Comparison of ENCODE assay signal across 9 mouse cellular contexts in the genomic region with DNA sequence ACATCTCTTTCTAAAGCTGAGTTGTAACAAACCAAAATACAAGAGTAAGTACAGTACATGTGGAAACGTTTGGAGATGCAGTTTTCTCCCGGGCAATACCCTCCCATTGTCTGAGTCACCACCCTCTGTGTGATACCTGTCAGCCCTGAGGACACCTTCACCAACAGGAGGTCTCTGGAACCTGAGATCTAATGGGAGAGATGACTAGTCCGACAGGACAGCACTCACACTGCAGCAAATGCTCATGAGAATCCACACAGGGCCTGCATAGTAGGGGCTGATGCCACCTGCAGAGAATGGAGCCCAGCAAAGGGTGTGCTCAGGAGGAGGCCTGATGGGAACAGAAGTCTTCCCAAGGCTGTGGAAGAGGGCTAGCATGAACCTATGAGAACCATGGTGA. TPM values are rescaled to one million over a fixed set of nuclear protein-coding genes. Genes with fewer than 3 reads are reported as not detected.
A peak's percentile ranks its signal among the peaks of the same experiment; 100 is the strongest.
DNase-seq lines count a peak whose midpoint lies in the region; ATAC-seq and TF ChIP-seq lines count a peak whose summit lies in the region.
"Had no signal": no experiment of that assay in that cellular context is flagged by ENCODE, and none has a peak within 500 bp of the region (broad histone marks: within the 10 kb centered on the region; RNA-seq: fewer than 3 reads in every experiment).

No protein-coding gene starts in this region.

- WGBS in kidney, adult 2 months = 31% methylated on average over 3 of the region's 3 CpGs
- 34% methylated on average over 3 of the region's 3 CpGs for WGBS in hindbrain, embryonic 14.5 days
- 22% methylated on average over 3 of the region's 3 CpGs for WGBS in midbrain, embryonic 14.5 days

- peak overlapping the region; percentile 45 for H3K4me3 ChIP-seq in kidney, adult 2 months (ENCODE audit: insufficient read depth, low read depth, low read length)
- H3K4me3 ChIP-seq in brown adipose tissue, adult 24 weeks (ENCODE audit: insufficient read depth, low read depth, low read length) = peak overlapping the region; percentile 43
- peak overlapping the region; percentile 51 for H3K4me3 ChIP-seq in hindbrain, embryonic 14.5 days (replicated peaks; ENCODE audit: low read length)
- peak overlapping the region; percentile 71 for H3K4me3 ChIP-seq in midbrain, embryonic 14.5 days (replicated peaks; ENCODE audit: low read depth, low read length)

- ATAC-seq in hindbrain, embryonic 14.5 days (ENCODE audit: low FRiP score) = peak; percentile 7; the same call in 1 of the 2 replicates
- ATAC-seq in midbrain, embryonic 14.5 days (ENCODE audit: low FRiP score, low TSS enrichment) = no peak

- no peak for DNase-seq in kidney, adult 2 months
- DNase-seq in kidney, adult 8-10 months = no peak
- no peak for DNase-seq in hindbrain, embryonic 14.5 days (ENCODE audit: low spot score)
- DNase-seq in midbrain, embryonic 14.5 days = no peak
- DNase-seq in thymus, postnatal 25 days = no peak
- DNase-seq in layer of hippocampus, postnatal 36 days = no peak
- DNase-seq in c-Kit-positive CD71-positive TER-119-positive erythroid progenitor cells, embryonic 14.5 days (ENCODE audit: low spot score) = no peak

- peaks cover 11% of the 10 kb centered on the region for H3K4me1 ChIP-seq in kidney, adult 2 months (ENCODE audit: control insufficient read depth, insufficient read depth, low read length)
- H3K4me1 ChIP-seq in brown adipose tissue, adult 24 weeks (ENCODE audit: control insufficient read depth, insufficient read depth, insufficient read length, low read length) = peaks cover 22% of the 10 kb centered on the region
- H3K4me1 ChIP-seq in hindbrain, embryonic 14.5 days (replicated peaks; ENCODE audit: control insufficient read depth, insufficient read depth, low read length) = peaks cover 20% of the 10 kb centered on the region
- peaks cover 19% of the 10 kb centered on the region for H3K4me1 ChIP-seq in midbrain, embryonic 14.5 days (ENCODE audit: control insufficient read depth, insufficient read depth, low read length)

- H3K9ac ChIP-seq in hindbrain, embryonic 14.5 days = peak overlapping the region; percentile 78
- H3K9ac ChIP-seq in midbrain, embryonic 14.5 days (replicated peaks; ENCODE audit: low read length) = peak overlapping the region; percentile 82

- peak overlapping the region; percentile 66 for H3K27ac ChIP-seq in kidney, adult 2 months (ENCODE audit: insufficient read depth, low read depth, low read length)
- peak overlapping the region; percentile 74 for H3K27ac ChIP-seq in brown adipose tissue, adult 24 weeks (replicated peaks; ENCODE audit: low read depth, low read length)
- peak overlapping the region; percentile 93 for H3K27ac ChIP-seq in hindbrain, embryonic 14.5 days
- peak overlapping the region; percentile 96 for H3K27ac ChIP-seq in midbrain, embryonic 14.5 days (replicated peaks; ENCODE audit: low read depth, low read length)

- H3K27me3 ChIP-seq in kidney, adult 2 months (replicated peaks; ENCODE audit: control insufficient read depth, insufficient read depth, low read length) = no peaks in the 10 kb centered on the region
- H3K27me3 ChIP-seq in hindbrain, embryonic 14.5 days (ENCODE audit: control insufficient read depth, insufficient read depth, low read length) = no peaks in the 10 kb centered on the region
- H3K27me3 ChIP-seq in midbrain, embryonic 14.5 days (ENCODE audit: control insufficient read depth, insufficient read depth, low read length) = no peaks in the 10 kb centered on the region

- peak overlapping the region; percentile 81 for H3K4me2 ChIP-seq in hindbrain, embryonic 14.5 days (replicated peaks)
- H3K4me2 ChIP-seq in midbrain, embryonic 14.5 days (ENCODE audit: low read length) = peak overlapping the region; percentile 91

- no peaks in the 10 kb centered on the region for H3K9me3 ChIP-seq in hindbrain, embryonic 14.5 days (ENCODE audit: control insufficient read depth, low read length)
- H3K9me3 ChIP-seq in midbrain, embryonic 14.5 days (ENCODE audit: control insufficient read depth, low read length) = no peaks in the 10 kb centered on the region

- no peak for TF ChIP-seq POLR2A in kidney, adult 2 months (IDR thresholded peaks at IDR 0.05; ENCODE audit: low read depth, low read length)

- no peak for TF ChIP-seq CTCF in kidney, adult 2 months (conservative IDR thresholded peaks at IDR 0.05; ENCODE audit: insufficient read depth, insufficient read length, low read depth, low read length)

- no peaks in the 10 kb centered on the region for H3K36me3 ChIP-seq in kidney, adult 2 months (ENCODE audit: control insufficient read depth, insufficient read depth, low read length)
- H3K36me3 ChIP-seq in hindbrain, embryonic 14.5 days (replicated peaks; ENCODE audit: control insufficient read depth, insufficient read depth) = peaks cover 17% of the 10 kb centered on the region
- peaks cover 22% of the 10 kb centered on the region for H3K36me3 ChIP-seq in midbrain, embryonic 14.5 days (ENCODE audit: control insufficient read depth, insufficient read depth, low read length)

RNA-seq across cellular contexts. Expression of gene Paxx, which starts 0.5 kb away (rescaled TPM):
- 49.0 and 53.2 TPM in 2 replicates for polyA plus RNA-seq in kidney, adult 2 months (2012; rRNA removed)
- 195 and 218 TPM in 2 replicates for polyA plus RNA-seq in brown adipose tissue, adult 24 weeks (2012; ENCODE audit: insufficient read depth, insufficient read length, missing spikeins)
- 93.1 and 109 TPM in 2 replicates for polyA plus RNA-seq in hindbrain, embryonic 14.5 days (2014; fragmentation: Nextera tagmentation; extraction: Ambion mirVana)
- polyA plus RNA-seq in midbrain, embryonic 14.5 days (2014; fragmentation: Nextera tagmentation; extraction: Ambion mirVana) = 95.4 and 126 TPM in 2 replicates
- 10 to 100 TPM; 46.2 to 62.8 TPM for total RNA-seq in layer of hippocampus, postnatal 36 days (2021)

RNA-seq across cellular contexts. Expression of gene Clic3, which starts 4.8 kb away (rescaled TPM):
- 104 and 130 TPM in 2 replicates for polyA plus RNA-seq in kidney, adult 2 months (2012; rRNA removed)
- not detected in 2 replicates for polyA plus RNA-seq in brown adipose tissue, adult 24 weeks (2012; ENCODE audit: insufficient read depth, insufficient read length, missing spikeins)
- 2.2 and 2.6 TPM in 2 replicates for polyA plus RNA-seq in hindbrain, embryonic 14.5 days (2014; fragmentation: Nextera tagmentation; extraction: Ambion mirVana)
- 1.7 and 1.9 TPM in 2 replicates for polyA plus RNA-seq in midbrain, embryonic 14.5 days (2014; fragmentation: Nextera tagmentation; extraction: Ambion mirVana)
- under 1 TPM in 1 of 2 experiments, not detected in 1; 0.66 TPM for total RNA-seq in layer of hippocampus, postnatal 36 days (2021)
- total RNA-seq: neutrophil, adult 5-6 weeks had no signal

RNA-seq across cellular contexts. Expression of gene Ptgds, which starts 8.4 kb away (rescaled TPM):
- 47.2 and 51.6 TPM in 2 replicates for polyA plus RNA-seq in kidney, adult 2 months (2012; rRNA removed)
- polyA plus RNA-seq in brown adipose tissue, adult 24 weeks (2012; ENCODE audit: insufficient read depth, insufficient read length, missing spikeins) = 15.2 and 46.8 TPM in 2 replicates
- polyA plus RNA-seq in hindbrain, embryonic 14.5 days (2014; fragmentation: Nextera tagmentation; extraction: Ambion mirVana) = 230 and 390 TPM in 2 replicates
- polyA plus RNA-seq in midbrain, embryonic 14.5 days (2014; fragmentation: Nextera tagmentation; extraction: Ambion mirVana) = 3.7 and 71.9 TPM in 2 replicates
- 100 to 1,000 TPM; 435 to 800 TPM for total RNA-seq in layer of hippocampus, postnatal 36 days (2021)
- total RNA-seq: neutrophil, adult 5-6 weeks had no signal

RNA-seq across cellular contexts. Expression of gene Lcn12, which starts 32.3 kb away (rescaled TPM):
- 0.18 TPM in 1 of 2 replicates, not detected in the other for polyA plus RNA-seq in kidney, adult 2 months (2012; rRNA removed)
- not detected in 2 replicates for polyA plus RNA-seq in brown adipose tissue, adult 24 weeks (2012; ENCODE audit: insufficient read depth, insufficient read length, missing spikeins)
- polyA plus RNA-seq in hindbrain, embryonic 14.5 days (2014; fragmentation: Nextera tagmentation; extraction: Ambion mirVana) = not detected in 2 replicates
- not detected in 2 replicates for polyA plus RNA-seq in midbrain, embryonic 14.5 days (2014; fragmentation: Nextera tagmentation; extraction: Ambion mirVana)
- total RNA-seq in layer of hippocampus, postnatal 36 days (2021) = not detected
- total RNA-seq: neutrophil, adult 5-6 weeks had no signal

RNA-seq across cellular contexts. Expression of gene Abca2, which starts 32.9 kb away (rescaled TPM):
- 51.0 and 64.0 TPM in 2 replicates for polyA plus RNA-seq in kidney, adult 2 months (2012; rRNA removed)
- 30.0 and 52.4 TPM in 2 replicates for polyA plus RNA-seq in brown adipose tissue, adult 24 weeks (2012; ENCODE audit: insufficient read depth, insufficient read length, missing spikeins)
- polyA plus RNA-seq in hindbrain, embryonic 14.5 days (2014; fragmentation: Nextera tagmentation; extraction: Ambion mirVana) = 15.6 and 17.3 TPM in 2 replicates
- polyA plus RNA-seq in midbrain, embryonic 14.5 days (2014; fragmentation: Nextera tagmentation; extraction: Ambion mirVana) = 16.9 and 17.7 TPM in 2 replicates
- total RNA-seq in layer of hippocampus, postnatal 36 days (2021) = 100 to 1,000 TPM; 147 to 167 TPM

Comparison
In these comparisons a context has a peak if more than half of its experiments do, and no peak if none do; other contexts are left out.
1. RNA of gene Clic3, which starts 4.8 kb away (polyA plus RNA-seq): 104 to 130 TPM in kidney, adult 2 months; 2.2 to 2.6 TPM in hindbrain, embryonic 14.5 days, 1.7 to 1.9 TPM in midbrain, embryonic 14.5 days and not detected in brown adipose tissue, adult 24 weeks; every median in the first group is over 10 times any median in the second.
2. Peak in every context shown above with its lines, with median percentiles within 50 percentile points of each other: H3K27ac ChIP-seq and H3K4me3 ChIP-seq.